Mouse (Mus musculus) mature B cell (primary cell): ENCODE data around the gene Olfr981.
"Not testable (repeated sequence)": the region's sequence is repeated elsewhere in the genome, so short reads cannot be mapped to it uniquely, and the experiment has no call there.

Experiments
- in situ Hi-C: fragments of 300-500 bp; cut with MboI; formaldehyde crosslinking; loops from 2 replicates; pipeline ENCODE4 v1.14.3; 2019

The Olfr981 gene

GRCm38 (mm10) chr9:40021164-40021563 is at the start of gene Olfr981:
Olfr981 (plus strand) TSS chr9:40021464.
- in situ Hi-C loops: no loop called here

GRCm38 (mm10) chr9:39976581-39977145 is 44.6 kb upstream of the Olfr981 start:
- in situ Hi-C loops: not testable (repeated sequence)

- in situ Hi-C loops: no loop called here
Measured at GRCm38 (mm10) chr9:39991813-39992212, 29.5 kb upstream of the Olfr981 start, which contains the start of gene Olfr978. Olfr978 (plus strand) TSS chr9:39992113.

- in situ Hi-C loops: no loop called here
Measured at GRCm38 (mm10) chr9:40003365-40003764, 17.9 kb upstream of the Olfr981 start, which contains the start of gene Olfr979. Olfr979 (minus strand) TSS chr9:40003465.

GRCm38 (mm10) chr9:40009482-40009881 is 11.8 kb upstream of the Olfr981 start, which contains the start of gene Olfr980:
Olfr980 (minus strand) TSS chr9:40009582.
- in situ Hi-C loops: no loop called here

GRCm38 (mm10) chr9:40050138-40050537 is 28.9 kb downstream of the Olfr981 start:
- in situ Hi-C loops: no loop called here

- in situ Hi-C loops: no loop called here
Measured at GRCm38 (mm10) chr9:40073529-40073928, 52.3 kb downstream of the Olfr981 start, which contains the start of gene Olfr982. Olfr982 (plus strand) TSS chr9:40073829.
